ENCODE assay signal across 15 mouse cellular contexts in the genomic region with DNA sequence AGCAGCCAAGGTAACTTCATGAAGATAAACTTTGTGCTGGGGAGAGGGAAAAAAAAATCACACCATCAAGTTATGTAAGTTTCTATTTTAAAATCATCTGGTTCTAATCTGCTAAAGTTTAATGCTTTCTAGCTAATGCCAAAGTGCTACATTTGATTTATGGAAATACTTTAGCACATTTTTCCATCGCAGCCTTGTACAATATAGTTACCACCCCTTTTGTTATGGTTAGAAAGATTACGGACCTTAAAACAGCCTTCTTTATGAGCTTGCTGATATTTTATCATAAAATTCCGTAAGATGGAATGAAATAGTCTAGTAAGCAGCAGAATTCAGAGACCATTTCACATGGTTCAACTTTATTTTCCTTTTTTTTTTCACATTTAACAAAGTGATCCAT.
"Had no signal": no experiment of that assay in that cellular context is flagged by ENCODE, and none has a peak within 500 bp of the region (broad histone marks: within the 10 kb centered on the region; RNA-seq: fewer than 3 reads in every experiment).

No protein-coding gene starts in this region.

- H3K9me3 ChIP-seq: kidney, embryonic 15.5 days; liver, embryonic 13.5 days; megakaryocyte, embryonic 14.5 days; midbrain, embryonic 10.5 days; midbrain, embryonic 13.5 days had no signal

- H3K27ac ChIP-seq: kidney, embryonic 15.5 days; liver, embryonic 13.5 days; midbrain, embryonic 10.5 days; midbrain, embryonic 13.5 days had no signal

- H3K36me3 ChIP-seq: kidney, embryonic 15.5 days; liver, embryonic 13.5 days; midbrain, embryonic 10.5 days; midbrain, embryonic 13.5 days had no signal

- H3K4me2 ChIP-seq: kidney, embryonic 15.5 days; liver, embryonic 13.5 days; midbrain, embryonic 13.5 days had no signal

- ATAC-seq: intestine, postnatal 0 days; lung, postnatal 0 days; midbrain, embryonic 13.5 days had no signal

- H3K4me1 ChIP-seq: kidney, embryonic 15.5 days; liver, embryonic 13.5 days had no signal

- H3K4me3 ChIP-seq: kidney, embryonic 15.5 days; liver, embryonic 13.5 days; megakaryocyte, embryonic 14.5 days; midbrain, embryonic 10.5 days; midbrain, embryonic 13.5 days had no signal

- H3K27me3 ChIP-seq: kidney, embryonic 15.5 days; liver, embryonic 13.5 days; megakaryocyte, embryonic 14.5 days; midbrain, embryonic 13.5 days had no signal

- DNase-seq: kidney, adult 8-10 months; kidney, postnatal 14 days; kidney, postnatal 4 days; layer of hippocampus, adult 9-11 months; liver, embryonic 13.5 days; lung, adult 2 months; thymus, adult 18-20 months; thymus, postnatal 14 days; thymus, postnatal 4 days had no signal

- H3K9ac ChIP-seq: kidney, embryonic 15.5 days; liver, embryonic 13.5 days; midbrain, embryonic 13.5 days had no signal
